Mouse (Mus musculus) kidney, embryonic 15.5 days (tissue): Measurements from ENCODE around the gene Pfn3. TPM values are rescaled to one million over a fixed set of nuclear protein-coding genes. Genes with fewer than 3 reads are reported as not detected.
A peak's percentile ranks its signal among the peaks of the same experiment; 100 is the strongest.
"Not testable (repeated sequence)": the region's sequence is repeated elsewhere in the genome, so short reads cannot be mapped to it uniquely, and the experiment has no call there.

ENCODE experiments used
- ATAC-seq: fragments of 200-750 bp; cut with Nextera tagmentation; replicated peaks from 2 replicates; pipeline ENCODE4 v1.8.0; 2017; ENCODE audit warnings: moderate TSS enrichment; ENCODE audit not compliant: low FRiP score
- H3K27ac ChIP-seq: fragments of 300-500 bp; sonication (generic); 2 replicates; pipeline ENCODE4 v1.5.1; 2015; ENCODE audit warnings: mild to moderate bottlenecking, inconsistent platforms
- H3K27me3 ChIP-seq: fragments of 300-500 bp; sonication (generic); 2 replicates; pipeline ENCODE4 v1.6.1; 2015; ENCODE audit warnings: inconsistent platforms
- H3K36me3 ChIP-seq: fragments of 300-500 bp; sonication (generic); 2 replicates; pipeline ENCODE4 v1.6.1; 2015; ENCODE audit warnings: inconsistent platforms
- H3K4me1 ChIP-seq: fragments of 300-500 bp; sonication (generic); 2 replicates; pipeline ENCODE4 v1.6.1; 2015; ENCODE audit warnings: inconsistent platforms
- H3K4me2 ChIP-seq: fragments of 300-500 bp; sonication (generic); 2 replicates; pipeline ENCODE4 v1.6.1; 2015; ENCODE audit warnings: moderate library complexity, mild to moderate bottlenecking, inconsistent platforms
- H3K4me3 ChIP-seq: fragments of 300-500 bp; sonication (generic); replicated peaks from 2 replicates; pipeline ENCODE4 v1.5.1; 2015; ENCODE audit warnings: mild to moderate bottlenecking, inconsistent platforms
- H3K9ac ChIP-seq: fragments of 300-500 bp; sonication (generic); 2 replicates; pipeline ENCODE4 v1.6.1; 2015; ENCODE audit warnings: mild to moderate bottlenecking, inconsistent platforms
- H3K9me3 ChIP-seq: fragments of 300-500 bp; sonication (generic); replicated peaks from 2 replicates; pipeline ENCODE4 v1.6.1; 2016; ENCODE audit warnings: inconsistent platforms
- WGBS: fragments of 180-500 bp; shearing (Covaris S2); methylation state at CpG from one replicate; pipeline ENCODE4 v1.1.7; 2015; ENCODE audit warnings: mixed read lengths; 5-methylcytosine and 5-hydroxymethylcytosine counted together
- polyA plus RNA-seq: library from polyadenylated mRNA; unstranded; fragments of >200 nt; fragmentation: Nextera tagmentation; extraction: Ambion mirVana; gene quantifications from 2 replicates; pipeline ENCODE4 v1.2.1, GENCODE M21; 2015

Pfn3 gene
- polyA plus RNA-seq, 1 experiment from 2014 or later: not detected

- 83% methylated on average over 6 of the region's 6 CpGs for WGBS
- Histone ChIP-seq H3K9ac (peak overlapping the region; percentile 100), H3K27ac (no peak overlapping the region), H3K4me2 (peak overlapping the region; percentile 79), H3K36me3 (peaks cover 27% of the 10 kb centered on the region), H3K27me3 (no peaks in the 10 kb centered on the region), H3K4me1 (peaks cover 34% of the 10 kb centered on the region), H3K9me3 (no peaks in the 10 kb centered on the region), H3K4me3 (peak overlapping the region; percentile 93)
- no peak for ATAC-seq
These were observed 31.6 kb upstream of the Pfn3 start for GRCm38 (mm10) chr13:55446483-55447105.

GRCm38 (mm10) chr13:55445361-55446091 lies 30.5 kb upstream of the Pfn3 start:
- ATAC-seq: no peak; the same call in 1 of the 2 replicates
- H3K9ac ChIP-seq: peak overlapping the region; percentile 100

GRCm38 (mm10) chr13:55444937-55445315 lies 29.9 kb upstream of the Pfn3 start, which contains the start of gene Grk6:
Gene Grk6, plus strand, starts transcription at chr13:55445072.
- Histone ChIP-seq H3K27ac (peak within 1 kb of the TSS; percentile 99), H3K4me1 (peaks cover 34% of the 10 kb centered on the region), H3K36me3 (peaks cover 11% of the 10 kb centered on the region), H3K4me2 (peak within 1 kb of the TSS; percentile 79), H3K4me3 (peak within 1 kb of the TSS; percentile 93), H3K27me3 (no peaks in the 10 kb centered on the region), H3K9me3 (no peaks in the 10 kb centered on the region), H3K9ac (peak within 1 kb of the TSS; percentile 100)
- under 1% methylated on average over 35 of the region's 35 CpGs for WGBS
- peak; percentile 97 for ATAC-seq

More at GRCm38 (mm10) chr13:55445361-55446091, 30.5 kb upstream of the Pfn3 start:
- Histone ChIP-seq H3K27me3 (no peaks in the 10 kb centered on the region), H3K4me2 (peak overlapping the region; percentile 79), H3K27ac (peak overlapping the region; percentile 99), H3K9me3 (no peaks in the 10 kb centered on the region), H3K4me1 (peaks cover 34% of the 10 kb centered on the region), H3K4me3 (peak overlapping the region; percentile 93), H3K36me3 (peaks cover 17% of the 10 kb centered on the region)
- under 1% methylated on average over 60 of the region's 66 CpGs for WGBS

- Histone ChIP-seq H3K4me1 (peaks cover 34% of the 10 kb centered on the region), H3K9ac (peak overlapping the region; percentile 50), H3K27ac (peak overlapping the region; percentile 99), H3K4me2 (peak overlapping the region; percentile 79), H3K36me3 (peaks cover 6% of the 10 kb centered on the region; the same call in 1 of the 2 replicates), H3K4me3 (peak overlapping the region; percentile 93), H3K9me3 (no peaks in the 10 kb centered on the region), H3K27me3 (no peaks in the 10 kb centered on the region)
- 1% methylated on average over 33 of the region's 33 CpGs for WGBS
- peak; percentile 81 for ATAC-seq
These were observed 29.4 kb upstream of the Pfn3 start for GRCm38 (mm10) chr13:55444286-55444936.

- Histone ChIP-seq H3K9ac (peak overlapping the region; percentile 50), H3K36me3 (0 out of 2 replicates have a peak, but pooled peaks cover under 1% of the 10 kb centered on the region), H3K27ac (peak overlapping the region; percentile 99), H3K4me1 (peaks cover 34% of the 10 kb centered on the region), H3K27me3 (no peaks in the 10 kb centered on the region), H3K4me2 (peak overlapping the region; percentile 79), H3K9me3 (no peaks in the 10 kb centered on the region), H3K4me3 (peak overlapping the region; percentile 93)
- WGBS: 27% methylated on average over 9 of the region's 9 CpGs
- ATAC-seq: no peak
These were observed 28.8 kb upstream of the Pfn3 start for GRCm38 (mm10) chr13:55443799-55444285.

- H3K27me3 ChIP-seq, ATAC-seq, H3K9me3 ChIP-seq, H3K36me3 ChIP-seq, H3K4me3 ChIP-seq, H3K27ac ChIP-seq, H3K4me2 ChIP-seq, H3K4me1 ChIP-seq, H3K9ac ChIP-seq: not testable (repeated sequence)
- 83% methylated on average over 15 of the region's 15 CpGs for WGBS
These were observed 22.1 kb upstream of the Pfn3 start for GRCm38 (mm10) chr13:55437111-55437629.

GRCm38 (mm10) chr13:55431889-55432685 lies 17.1 kb upstream of the Pfn3 start:
- Histone ChIP-seq H3K4me2 (no peak overlapping the region), H3K9ac (no peak overlapping the region), H3K4me1 (no peaks in the 10 kb centered on the region), H3K4me3 (no peak overlapping the region), H3K27me3 (no peaks in the 10 kb centered on the region), H3K36me3 (no peaks in the 10 kb centered on the region), H3K9me3 (no peaks in the 10 kb centered on the region), H3K27ac (no peak overlapping the region)
- ATAC-seq: no peak
- WGBS: 72% methylated on average over 10 of the region's 10 CpGs

- Histone ChIP-seq H3K9me3 (no peaks in the 10 kb centered on the region), H3K36me3 (no peaks in the 10 kb centered on the region), H3K4me1 (no peaks in the 10 kb centered on the region), H3K4me3 (no peak overlapping the region), H3K27me3 (no peaks in the 10 kb centered on the region), H3K4me2 (no peak overlapping the region), H3K27ac (no peak overlapping the region), H3K9ac (no peak overlapping the region)
- no peak for ATAC-seq
- 79% methylated on average over 2 of the region's 2 CpGs for WGBS
These were observed 15.5 kb upstream of the Pfn3 start for GRCm38 (mm10) chr13:55430566-55430965.

GRCm38 (mm10) chr13:55429226-55429888 lies 14.3 kb upstream of the Pfn3 start:
- Histone ChIP-seq H3K36me3 (no peaks in the 10 kb centered on the region), H3K4me1 (no peaks in the 10 kb centered on the region), H3K9ac (no peak overlapping the region), H3K4me2 (no peak overlapping the region), H3K4me3 (no peak overlapping the region), H3K27me3 (no peaks in the 10 kb centered on the region), H3K9me3 (no peaks in the 10 kb centered on the region), H3K27ac (no peak overlapping the region)
- ATAC-seq: no peak
- 57% methylated on average over 12 of the region's 12 CpGs for WGBS

- ATAC-seq: no peak
- no peak within 1 kb of the TSS for H3K9ac ChIP-seq
- H3K36me3 ChIP-seq: no peaks in the 10 kb centered on the region
- H3K4me3 ChIP-seq: no peak within 1 kb of the TSS
- 90% methylated on average over 10 of the region's 10 CpGs for WGBS
- no peaks in the 10 kb centered on the region for H3K9me3 ChIP-seq
- H3K27me3 ChIP-seq: peaks cover 12% of the 10 kb centered on the region
- H3K4me1 ChIP-seq: peaks cover 1% of the 10 kb centered on the region
- H3K4me2 ChIP-seq: no peak within 1 kb of the TSS
- no peak within 1 kb of the TSS for H3K27ac ChIP-seq
These were observed 11.6 kb upstream of the Pfn3 start, which contains the start of gene F12 for GRCm38 (mm10) chr13:55426613-55427012. Gene F12, minus strand, starts transcription at chr13:55426793.
